Mouse (Mus musculus) cerebellum, adult 9-11 months (tissue): Measurements from ENCODE around the gene Cpa1.

Experiments used
- DNase-seq: peaks from one replicate; pipeline ENCODE4 v3.0.0; 2022

Gene Cpa1

GRCm38 (mm10) chr6:30675281-30675771, 36.3 kb downstream of the Cpa1 start:
- DNase-seq, result no peak

GRCm38 (mm10) chr6:30676506-30676905, 37.5 kb downstream of the Cpa1 start:
- DNase-seq, result no peak

GRCm38 (mm10) chr6:30677591-30677990, 38.6 kb downstream of the Cpa1 start:
- no peak for DNase-seq

GRCm38 (mm10) chr6:30678482-30678881, 39.5 kb downstream of the Cpa1 start:
- peak; percentile 18 for DNase-seq

GRCm38 (mm10) chr6:30679567-30679966, 40.5 kb downstream of the Cpa1 start:
- no peak for DNase-seq

GRCm38 (mm10) chr6:30680442-30680841, 41.4 kb downstream of the Cpa1 start:
- DNase-seq, result no peak

- no peak for DNase-seq
Measured at GRCm38 (mm10) chr6:30681935-30682900, 43.2 kb downstream of the Cpa1 start.

- no peak for DNase-seq
Measured at GRCm38 (mm10) chr6:30684570-30684969, 45.6 kb downstream of the Cpa1 start.

- no peak for DNase-seq
Measured at GRCm38 (mm10) chr6:30687198-30687597, 48.2 kb downstream of the Cpa1 start.

- peak; percentile 21 for DNase-seq
Measured at GRCm38 (mm10) chr6:30692826-30693225, 53.8 kb downstream of the Cpa1 start.

- peak; percentile 97 for DNase-seq
Measured at GRCm38 (mm10) chr6:30693350-30693991, 54.5 kb downstream of the Cpa1 start, which contains the start of gene Cep41. TSS of gene Cep41 (minus strand) at chr6:30693749.

GRCm38 (mm10) chr6:30694209-30694608, 55.2 kb downstream of the Cpa1 start:
- peak; percentile 49 for DNase-seq
